Mouse (Mus musculus) thymus, adult 2 months (tissue): Measurements from ENCODE around the gene Pla2g5. TPM values are rescaled to one million over a fixed set of nuclear protein-coding genes. Genes with fewer than 3 reads are reported as not detected.

Experiments
- DNase-seq: peaks from one replicate; pipeline ENCODE4 v3.0.0; 2021
- H3K27ac ChIP-seq: fragments of 200-500 bp; 2 replicates; pipeline ENCODE4 v1.5.1; 2012; ENCODE audit warnings: low read length, control low read depth; ENCODE audit not compliant: control insufficient read depth, insufficient read depth
- H3K27me3 ChIP-seq: fragments of 200-500 bp; 2 replicates; pipeline ENCODE4 v1.6.1; 2012; ENCODE audit warnings: mild to moderate bottlenecking, low read length, moderate library complexity, mixed read lengths; ENCODE audit not compliant: control insufficient read depth, insufficient read depth
- H3K36me3 ChIP-seq: fragments of 200-500 bp; 2 replicates; pipeline ENCODE4 v1.6.1; 2012; ENCODE audit warnings: mild to moderate bottlenecking, low read length, moderate library complexity; ENCODE audit not compliant: control insufficient read depth, insufficient read depth
- H3K4me1 ChIP-seq: fragments of 200-500 bp; replicated peaks from 2 replicates; pipeline ENCODE4 v1.6.1; 2012; ENCODE audit warnings: low read length; ENCODE audit not compliant: control insufficient read depth, insufficient read depth
- H3K4me3 ChIP-seq: fragments of 200-500 bp; 2 replicates; pipeline ENCODE4 v1.5.1; 2012; ENCODE audit warnings: mild to moderate bottlenecking, low read length, control low read depth, moderate library complexity; ENCODE audit not compliant: control insufficient read depth, insufficient read depth
- CTCF ChIP-seq: fragments of 200-500 bp; IDR thresholded peaks from 2 replicates; pipeline ENCODE4 v1.5.1; 2012; ENCODE audit warnings: mild to moderate bottlenecking, control low read depth, low read length, moderate library complexity, borderline replicate concordance; ENCODE audit not compliant: control insufficient read depth, poor library complexity, insufficient read depth; ENCODE audit errors: extremely low read depth
- POLR2A ChIP-seq: fragments of 200-500 bp; IDR thresholded peaks from 2 replicates; pipeline ENCODE4 v1.6.1; 2012; ENCODE audit warnings: mild to moderate bottlenecking, low read length, control low read depth, moderate library complexity; ENCODE audit not compliant: control insufficient read depth, poor library complexity, insufficient read depth; ENCODE audit errors: extremely low read depth
- WGBS: fragments of 180-500 bp; shearing (Covaris S2); methylation state at CpG from one replicate; pipeline ENCODE4 v1.1.7; 2018; 5-methylcytosine and 5-hydroxymethylcytosine counted together
- polyA plus RNA-seq: library from polyadenylated mRNA; depleted of rRNA; stranded (reverse); fragments of >200 nt; gene quantifications from 2 replicates; pipeline ENCODE4 v1.2.3, GENCODE M21; 2012

Pla2g5 gene
- polyA plus RNA-seq, 1 experiment = 11.5 TPM

- WGBS = 90% methylated on average over 4 of the region's 4 CpGs
- Histone ChIP-seq H3K36me3 (no peaks in the 10 kb centered on the region), H3K4me1 (no peaks in the 10 kb centered on the region), H3K4me3 (no peak overlapping the region), H3K27ac (no peak overlapping the region), H3K27me3 (no peaks in the 10 kb centered on the region)
- TF ChIP-seq CTCF (no peak), POLR2A (no peak)
- no peak for DNase-seq
Observed at GRCm38 (mm10) chr4:138801631-138802030, 61.7 kb downstream of the Pla2g5 start.

- H3K27ac ChIP-seq = no peak overlapping the region
- no peak overlapping the region for H3K4me3 ChIP-seq
- 0 out of 2 replicates have a peak, but pooled peaks cover 2% of the 10 kb centered on the region for H3K4me1 ChIP-seq
- no peaks in the 10 kb centered on the region for H3K27me3 ChIP-seq
- H3K36me3 ChIP-seq = no peaks in the 10 kb centered on the region
- no peak for DNase-seq
- 73% methylated on average over 12 of the region's 12 CpGs for WGBS
- TF ChIP-seq POLR2A = no peak
- no peak for TF ChIP-seq CTCF
Observed at GRCm38 (mm10) chr4:138800134-138800744, 63.0 kb downstream of the Pla2g5 start.

GRCm38 (mm10) chr4:138797217-138797570 is 66.1 kb downstream of the Pla2g5 start:
- WGBS = 68% methylated on average over 4 of the region's 4 CpGs
- 0 out of 2 replicates have a peak, but pooled peaks cover 2% of the 10 kb centered on the region for H3K4me1 ChIP-seq
- no peaks in the 10 kb centered on the region for H3K36me3 ChIP-seq
- no peaks in the 10 kb centered on the region for H3K27me3 ChIP-seq
- DNase-seq = no peak
- no peak for TF ChIP-seq CTCF
- TF ChIP-seq POLR2A = no peak
- no peak overlapping the region for H3K4me3 ChIP-seq
- H3K27ac ChIP-seq = no peak overlapping the region

- WGBS = 33% methylated on average over 6 of the region's 6 CpGs
- H3K27me3 ChIP-seq = no peaks in the 10 kb centered on the region
- no peak overlapping the region for H3K27ac ChIP-seq
- H3K4me1 ChIP-seq = 0 out of 2 replicates have a peak, but pooled peaks cover 2% of the 10 kb centered on the region
- DNase-seq = no peak
- no peaks in the 10 kb centered on the region for H3K36me3 ChIP-seq
- H3K4me3 ChIP-seq = no peak overlapping the region
- TF ChIP-seq CTCF (no peak), POLR2A (no peak)
Observed at GRCm38 (mm10) chr4:138796513-138797216, 66.6 kb downstream of the Pla2g5 start.

GRCm38 (mm10) chr4:138794344-138794743 is 68.9 kb downstream of the Pla2g5 start:
- Histone ChIP-seq H3K27me3 (no peaks in the 10 kb centered on the region), H3K27ac (no peak overlapping the region), H3K36me3 (no peaks in the 10 kb centered on the region), H3K4me1 (0 out of 2 replicates have a peak, but pooled peaks cover 2% of the 10 kb centered on the region), H3K4me3 (no peak overlapping the region)
- 91% methylated on average over 6 of the region's 6 CpGs for WGBS
- no peak for TF ChIP-seq POLR2A
- no peak for DNase-seq

GRCm38 (mm10) chr4:138793276-138793675 is 70.0 kb downstream of the Pla2g5 start:
- TF ChIP-seq POLR2A (no peak), CTCF (no peak)
- Histone ChIP-seq H3K36me3 (no peaks in the 10 kb centered on the region), H3K27ac (no peak overlapping the region), H3K27me3 (no peaks in the 10 kb centered on the region), H3K4me3 (no peak overlapping the region), H3K4me1 (0 out of 2 replicates have a peak, but pooled peaks cover 2% of the 10 kb centered on the region)
- WGBS = 63% methylated on average over 2 of the region's 2 CpGs
- DNase-seq = peak; percentile 45
